Mouse (Mus musculus) CH12.LX (cell line): ENCODE data around the gene Creb3l2. TPM values are rescaled to one million over a fixed set of nuclear protein-coding genes. Genes with fewer than 3 reads are reported as not detected.

ENCODE experiments used
- polyA plus RNA-seq: library from polyadenylated mRNA; unstranded; fragments of >175 nt; gene quantifications from 2 replicates; pipeline ENCODE4 v1.2.1, GENCODE M21; 2012; ENCODE audit warnings: low read depth; ENCODE audit not compliant: insufficient read length
- total RNA-seq, 2 experiments: library from RNA; depleted of rRNA; stranded (reverse); fragments of 300-350 nt in 1 of 2; fragments of >200 nt in 1 of 2; gene quantifications; 2 replicates each; pipeline ENCODE4 v1.2.3; 2012 to 2014

Creb3l2 gene
- total and polyA plus RNA-seq, 3 experiments = 1.5 to 8.5 (median 7.0) TPM

Other genes starting within 250 kb of the Creb3l2 start
- gene Dgki, start 142.0 kb downstream of the Creb3l2 start, total RNA-seq (2012; rRNA removed) = 8.0 and 8.7 TPM in 2 replicates
- 4.0 and 4.4 TPM in 2 replicates for gene Dgki, start 142.0 kb downstream of the Creb3l2 start, total RNA-seq (2014; rRNA removed)
- gene Dgki, start 142.0 kb downstream of the Creb3l2 start, polyA plus RNA-seq = 6.2 and 7.7 TPM in 2 replicates
- gene Akr1d1, start 88.0 kb upstream of the Creb3l2 start, total RNA-seq (2012; rRNA removed) = not detected in 2 replicates
- not detected in 2 replicates for gene Akr1d1, start 88.0 kb upstream of the Creb3l2 start, total RNA-seq (2014; rRNA removed)
- not detected in 2 replicates for gene Akr1d1, start 88.0 kb upstream of the Creb3l2 start, polyA plus RNA-seq